Mouse (Mus musculus): ENCODE measurements around the gene Xpo6.

DNA sequence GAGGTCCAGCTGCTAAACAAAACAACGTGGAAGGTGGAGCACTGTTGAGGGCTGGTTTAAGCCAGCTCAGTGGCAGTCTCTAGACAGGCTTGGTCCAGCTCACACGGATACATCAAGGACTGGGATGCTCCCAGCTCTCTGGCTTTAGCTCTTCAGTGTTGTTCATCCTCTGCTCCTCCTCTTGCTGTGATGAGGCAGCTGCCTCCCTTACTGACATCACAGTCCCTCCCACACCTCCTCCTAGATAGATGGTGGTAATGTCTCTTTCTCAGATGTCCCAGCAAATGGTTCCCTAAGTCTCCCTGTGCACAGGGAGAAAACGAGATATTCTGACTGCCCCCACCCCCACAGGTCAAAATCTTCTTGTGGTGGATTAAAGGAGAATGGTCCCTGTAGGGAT is 107.1 kb downstream of the Xpo6 start:
- TF ChIP-seq POLR2A (IDR thresholded peaks at IDR 0.05; ENCODE audit: borderline replicate concordance, control insufficient read depth, low read depth, low read length) (no peak), CTCF (IDR thresholded peaks at IDR 0.05; ENCODE audit: control insufficient read depth, insufficient read depth, low read length) (no peak)
